Mouse (Mus musculus) forelimb bud, embryonic 11.5 days (tissue): Measurements from ENCODE around the gene Kif3c.
"Not testable (repeated sequence)": the region's sequence is repeated elsewhere in the genome, so short reads cannot be mapped to it uniquely, and the experiment has no call there.

Source experiments
- DNase-seq: peaks from one replicate; pipeline ENCODE4 v3.0.0-alpha.2; 2012; ENCODE audit warnings: low read depth, low spot score

Kif3c gene

GRCm38 (mm10) chr12:3368771-3369170 lies 3.8 kb downstream of the Kif3c start:
- no peak for DNase-seq

DNA sequence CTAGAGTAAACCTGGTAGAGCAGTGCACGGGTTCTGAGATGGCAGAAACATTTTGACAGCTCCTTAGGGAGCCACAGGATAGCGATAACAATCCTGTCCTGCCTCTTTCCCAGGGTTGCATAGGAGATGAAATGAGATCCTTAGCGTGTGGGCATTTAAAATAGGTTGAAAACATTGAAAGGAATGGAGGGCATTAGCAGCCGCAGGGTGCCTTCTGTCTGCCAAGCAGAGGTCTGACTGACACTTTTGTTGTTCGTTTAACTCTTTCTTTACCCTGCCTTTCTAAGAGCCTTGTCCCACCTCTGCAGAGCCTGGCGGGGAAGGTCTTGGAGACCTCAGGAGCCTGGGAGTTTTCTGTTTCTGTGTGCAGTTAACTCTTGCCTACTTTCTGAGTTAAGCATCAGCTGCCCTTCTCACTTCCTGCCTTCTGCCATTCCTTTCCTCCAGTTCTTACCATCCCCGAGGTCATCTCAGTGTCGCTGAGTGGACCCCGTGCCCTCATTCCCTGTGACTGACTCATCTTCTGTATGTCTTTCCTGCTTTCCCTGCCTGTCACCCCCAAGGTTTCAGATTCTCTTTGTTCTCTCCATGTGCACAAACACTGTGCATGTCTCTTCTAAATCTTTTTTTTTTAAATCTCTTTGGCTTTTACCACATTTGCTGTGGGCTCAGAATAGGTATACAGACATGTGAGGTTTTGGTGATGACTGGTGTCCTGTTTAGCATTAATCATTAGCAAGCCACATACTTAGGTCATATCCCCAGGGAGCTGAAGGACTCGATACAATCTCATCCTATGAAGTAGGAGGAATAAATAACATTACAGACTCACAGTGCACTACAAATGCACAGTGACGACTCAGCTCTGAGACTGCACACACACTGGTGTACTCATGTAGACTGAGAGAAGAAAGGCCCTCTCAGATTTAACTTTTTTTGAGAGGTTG lies 6.3 kb downstream of the Kif3c start:
- DNase-seq: no peak

DNA sequence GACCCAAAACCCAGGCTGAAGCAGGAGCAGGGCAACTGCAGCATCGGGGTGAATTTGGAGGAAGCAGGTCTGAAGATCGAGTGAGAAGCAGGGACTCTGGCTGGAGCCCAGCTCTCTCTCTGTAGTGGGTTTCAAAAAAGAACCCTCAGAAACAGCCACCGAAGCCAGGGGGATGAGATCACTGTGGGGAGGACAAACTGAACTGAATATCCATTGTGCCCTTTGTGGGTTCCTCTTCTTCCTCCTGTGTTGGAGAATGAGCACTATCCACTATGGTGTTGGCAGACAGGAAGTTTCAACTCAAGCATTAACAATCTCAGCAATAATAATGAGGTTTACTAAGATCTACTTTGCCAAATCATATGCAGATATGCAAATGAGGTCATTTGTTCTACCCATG lies 7.1 kb downstream of the Kif3c start:
- DNase-seq: no peak

- no peak for DNase-seq
These were observed 8.6 kb downstream of the Kif3c start for GRCm38 (mm10) chr12:3373566-3373965.

DNA sequence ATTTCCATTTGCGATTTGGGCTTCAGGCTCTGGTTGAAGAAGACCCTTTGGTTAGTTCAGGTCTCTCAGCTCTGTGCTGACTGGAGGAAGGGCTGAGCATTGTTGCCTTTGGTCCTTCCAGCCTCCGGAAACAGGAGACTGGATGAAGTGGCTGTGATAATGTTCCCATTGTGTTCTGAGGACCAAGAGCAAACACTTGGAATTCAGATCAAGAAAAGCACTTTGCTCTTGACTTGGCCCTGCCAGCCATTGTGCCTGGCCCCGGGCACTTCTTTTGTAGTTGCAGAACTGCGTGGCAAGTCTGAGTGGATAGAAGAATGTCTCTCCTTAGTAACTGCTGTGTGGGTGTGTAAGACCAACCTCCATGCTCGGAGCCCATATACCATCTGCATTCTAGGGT lies 9.6 kb downstream of the Kif3c start:
- no peak for DNase-seq

DNA sequence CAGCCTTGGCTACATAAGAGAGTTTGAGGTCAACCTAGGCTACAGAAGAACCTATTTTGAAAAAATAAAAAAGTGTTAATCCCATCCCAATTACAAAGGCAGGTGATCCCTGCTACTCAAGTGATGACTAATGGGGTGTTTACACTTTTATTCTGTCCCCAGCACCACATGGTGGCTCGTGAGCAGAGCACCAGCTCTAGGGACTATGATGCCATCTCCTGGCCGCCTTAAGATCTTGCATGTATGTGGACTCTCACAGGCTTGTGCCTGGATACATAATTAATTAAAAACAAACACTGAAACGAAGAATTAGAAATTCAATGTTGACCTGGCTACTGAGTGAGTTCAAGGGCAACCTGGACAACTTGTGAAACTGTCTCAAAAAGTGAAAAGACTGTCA lies 12.3 kb downstream of the Kif3c start:
- no peak for DNase-seq

- no peak for DNase-seq
These were observed 12.8 kb downstream of the Kif3c start for GRCm38 (mm10) chr12:3377755-3378154.

DNA sequence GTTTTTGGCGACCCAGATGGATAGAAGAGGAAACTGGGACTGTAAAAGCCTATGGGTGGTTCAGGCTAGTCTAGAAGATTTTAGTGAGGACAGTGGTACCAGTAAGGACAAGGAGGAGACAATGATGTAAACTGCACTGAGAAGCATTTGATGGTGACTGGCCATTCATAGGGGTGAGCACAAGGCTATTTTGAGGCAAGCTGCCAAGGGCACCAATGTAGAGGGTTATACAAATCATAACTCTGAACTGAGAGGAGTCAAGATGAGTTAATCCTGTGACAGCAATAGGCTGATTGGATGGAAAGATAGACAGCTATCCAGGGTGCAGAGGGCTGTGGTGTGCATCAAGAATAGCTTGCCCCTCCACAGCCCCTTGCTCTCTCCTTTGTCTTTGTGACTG lies 19.9 kb downstream of the Kif3c start:
- no peak for DNase-seq

DNA sequence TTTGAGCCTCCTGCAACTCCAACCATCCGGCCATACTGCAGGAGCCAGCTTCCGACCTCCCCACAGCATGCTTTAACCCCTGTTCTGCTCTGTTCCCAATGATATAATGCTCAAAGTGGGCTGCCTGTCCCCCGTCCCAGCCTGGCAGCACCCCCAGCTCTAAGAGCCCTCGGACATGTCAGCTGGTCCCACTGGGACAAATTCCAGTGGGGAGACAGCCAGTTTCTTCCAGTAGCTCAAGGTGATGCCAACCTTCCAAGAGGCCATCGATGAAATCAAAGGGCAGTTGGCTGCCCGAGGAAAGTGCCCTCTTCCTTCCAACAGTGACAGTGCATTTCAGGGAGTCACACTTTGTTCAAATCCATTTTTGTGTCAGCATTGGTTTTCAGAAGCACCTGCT lies 20.3 kb downstream of the Kif3c start:
- DNase-seq: no peak

GRCm38 (mm10) chr12:3385940-3386339 lies 21.0 kb downstream of the Kif3c start:
- DNase-seq: no peak

- no peak for DNase-seq
These were observed 23.0 kb downstream of the Kif3c start for GRCm38 (mm10) chr12:3387891-3388290.

DNA sequence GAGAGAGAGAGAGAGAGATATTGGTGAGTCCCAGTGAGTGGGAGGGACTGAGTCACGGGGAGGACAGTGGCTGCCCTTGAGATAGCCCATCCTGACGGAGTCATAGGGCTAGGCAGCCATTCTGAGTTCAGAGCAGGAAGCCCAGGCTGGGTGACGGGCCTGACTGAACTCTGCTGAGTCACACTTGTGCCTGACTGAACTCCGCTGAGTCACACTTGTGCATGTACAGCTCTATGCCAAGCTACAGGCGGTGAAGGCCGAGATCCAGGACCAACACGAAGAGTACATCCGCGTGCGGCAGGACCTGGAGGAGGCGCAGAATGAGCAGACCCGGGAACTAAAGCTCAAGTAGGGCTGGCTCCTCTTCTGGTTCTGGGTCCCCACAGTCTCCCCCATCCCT lies 24.5 kb downstream of the Kif3c start:
- DNase-seq: no peak

GRCm38 (mm10) chr12:3390071-3390470 lies 25.1 kb downstream of the Kif3c start:
- DNase-seq: no peak

DNA sequence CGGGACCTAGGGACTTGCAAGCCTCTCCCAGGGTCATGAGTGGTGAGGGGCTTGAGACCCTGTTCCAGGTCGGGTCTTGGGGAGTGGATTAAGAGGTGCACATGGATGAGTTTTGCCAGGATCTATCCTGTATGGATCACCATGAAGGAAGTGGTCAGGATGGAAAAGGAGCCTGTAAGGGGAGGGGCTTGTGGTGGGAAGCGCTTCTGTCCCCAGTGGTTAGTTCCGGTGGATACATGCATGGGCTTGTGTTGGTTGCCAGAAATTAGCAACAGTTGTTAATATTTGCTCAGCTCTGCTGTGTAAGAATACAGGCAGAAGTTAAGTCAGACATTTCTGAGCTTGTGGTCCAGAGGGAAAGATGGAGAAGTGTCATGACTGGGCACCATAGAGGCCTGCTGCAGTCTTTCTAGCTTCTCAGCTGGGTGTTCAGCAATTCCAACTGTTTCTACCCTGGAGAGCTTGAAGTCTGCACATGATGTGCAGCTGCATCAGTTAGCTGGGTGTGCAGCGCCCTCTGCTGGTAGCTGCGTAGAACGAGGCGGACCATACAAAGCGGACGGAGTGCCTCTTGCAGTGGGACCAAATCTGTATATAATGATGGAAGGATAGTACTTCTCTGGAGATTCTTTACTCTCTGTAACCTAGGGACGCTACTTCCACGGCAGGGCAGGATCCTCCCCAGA lies 25.8 kb downstream of the Kif3c start:
- DNase-seq: peak; percentile 84

DNA sequence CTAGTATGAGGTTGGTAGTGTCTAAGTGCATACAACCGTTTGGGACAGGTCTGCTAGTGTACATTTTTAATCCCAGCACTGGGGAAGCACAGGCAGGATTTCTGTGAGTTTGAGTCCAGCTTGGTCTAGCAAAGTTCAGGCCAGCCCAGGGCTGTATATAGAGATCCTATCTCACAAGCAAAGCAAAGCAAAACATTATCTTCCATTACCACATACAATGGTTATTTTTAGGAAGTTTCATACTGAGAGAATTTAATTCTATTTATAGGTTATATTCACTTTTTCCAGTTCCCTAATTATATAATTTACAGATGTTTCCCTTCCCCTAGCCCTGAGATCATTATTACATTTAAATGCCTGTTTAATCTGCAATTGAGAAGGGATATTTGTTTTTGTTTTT lies 26.3 kb downstream of the Kif3c start:
- DNase-seq: no peak

DNA sequence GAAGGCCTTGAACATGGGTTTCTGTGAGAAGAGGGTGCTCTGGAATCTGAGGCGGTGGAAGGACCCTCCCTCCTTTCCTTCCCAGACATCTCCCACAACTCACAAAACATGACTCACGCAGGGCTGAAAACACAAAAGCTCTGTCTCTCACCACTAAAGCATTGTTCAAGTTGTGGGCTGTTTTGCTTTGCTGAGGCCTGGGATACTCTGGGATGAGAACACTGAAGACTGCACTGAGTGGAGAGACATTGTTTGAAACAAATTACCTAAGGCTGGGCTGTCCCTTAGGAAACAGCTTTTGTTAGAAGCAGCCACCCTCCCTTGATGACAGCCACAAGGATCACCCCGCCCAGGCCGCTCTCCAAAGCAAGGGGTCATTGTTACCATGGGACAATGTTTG lies 28.2 kb downstream of the Kif3c start:
- no peak for DNase-seq

DNA sequence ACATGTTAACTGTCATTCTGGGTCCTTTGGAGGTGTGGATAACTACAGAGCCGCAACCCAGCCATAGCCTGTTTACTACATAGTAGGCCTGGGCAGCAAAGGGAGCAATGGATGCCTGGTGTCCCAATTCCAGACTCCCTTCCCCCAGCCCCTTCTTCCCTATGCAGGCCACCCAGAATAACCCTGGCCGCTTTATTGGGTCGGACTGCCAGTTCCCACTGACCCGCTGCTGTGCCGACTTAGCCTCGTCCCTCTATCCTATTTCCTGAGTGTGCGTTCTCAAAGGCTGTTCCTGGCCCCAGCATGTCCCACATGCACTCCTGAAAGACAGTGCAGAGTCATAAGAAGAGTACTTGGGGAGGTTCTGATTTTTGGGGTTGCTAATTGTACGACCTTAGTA lies 32.0 kb downstream of the Kif3c start:
- no peak for DNase-seq

- DNase-seq: not testable (repeated sequence)
These were observed 40.7 kb downstream of the Kif3c start for GRCm38 (mm10) chr12:3405662-3406061.

GRCm38 (mm10) chr12:3406585-3406984 lies 41.7 kb downstream of the Kif3c start:
- no peak for DNase-seq

GRCm38 (mm10) chr12:3414956-3415355 lies 50.0 kb downstream of the Kif3c start:
- no peak for DNase-seq

- DNase-seq: no peak
These were observed 53.8 kb downstream of the Kif3c start for GRCm38 (mm10) chr12:3418761-3419160.

DNA sequence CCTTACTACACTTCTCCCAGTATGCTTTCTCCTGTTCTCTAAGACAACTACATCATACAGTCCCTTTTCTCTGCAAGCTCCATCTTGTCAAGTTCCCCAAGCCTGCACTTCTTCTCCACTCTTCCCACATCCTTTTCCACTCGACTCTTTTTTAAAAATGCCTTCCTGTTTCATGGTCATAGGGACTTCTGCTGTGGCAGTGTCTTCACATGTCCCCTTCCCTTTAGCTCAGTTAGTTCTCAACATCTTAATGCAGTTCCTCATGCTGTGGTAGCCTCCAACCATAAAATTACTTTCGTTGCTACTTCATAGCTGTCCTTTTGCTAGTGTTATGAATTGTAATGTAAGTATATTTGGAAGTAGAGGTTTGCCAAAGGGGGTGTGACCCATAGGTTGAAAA lies 55.6 kb downstream of the Kif3c start:
- no peak for DNase-seq

DNA sequence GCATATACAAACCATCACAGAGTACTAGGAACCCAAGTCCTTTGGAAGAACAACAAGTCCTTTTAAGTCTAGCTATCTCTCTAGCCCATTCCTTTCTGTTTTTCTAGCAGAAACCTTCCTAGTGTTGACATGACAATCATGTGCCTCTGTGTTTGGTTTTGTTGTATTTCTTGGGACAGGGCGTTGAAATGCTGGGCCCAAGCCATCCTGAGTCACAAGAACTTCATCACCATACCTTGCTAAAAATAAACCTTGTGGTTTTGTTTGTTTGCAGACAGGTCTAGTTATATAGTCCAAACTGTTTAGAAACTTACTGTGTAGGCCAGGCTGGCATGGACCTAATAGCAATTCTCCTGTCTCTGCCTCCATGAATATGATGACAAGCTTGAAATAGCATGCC lies 57.9 kb downstream of the Kif3c start:
- no peak for DNase-seq
